Mouse (Mus musculus): Measurements from ENCODE around the gene Coro1a. TPM values are rescaled to one million over a fixed set of nuclear protein-coding genes. Genes with fewer than 3 reads are reported as not detected.

Gene Coro1a
- polyA plus RNA-seq, 1 experiment from 2014 or later, result 107 TPM

Other genes with a start within 250 kb of the Coro1a start
- 2.1 and 11.5 TPM in 2 replicates for gene Atp2a1, start 244.7 kb downstream of the Coro1a start, polyA plus RNA-seq (2015; fragmentation: Nextera tagmentation; extraction: Ambion mirVana)
- gene Sh2b1, start 232.4 kb downstream of the Coro1a start, polyA plus RNA-seq (2015; fragmentation: Nextera tagmentation; extraction: Ambion mirVana), result 60.2 and 62.3 TPM in 2 replicates
- gene Tufm, start 220.4 kb downstream of the Coro1a start, polyA plus RNA-seq (2015; fragmentation: Nextera tagmentation; extraction: Ambion mirVana), result 122 and 144 TPM in 2 replicates
- 68.2 and 83.1 TPM in 2 replicates for gene Atxn2l, start 204.3 kb downstream of the Coro1a start, polyA plus RNA-seq (2015; fragmentation: Nextera tagmentation; extraction: Ambion mirVana)
- gene Eif3c, start 141.4 kb downstream of the Coro1a start, polyA plus RNA-seq (2015; fragmentation: Nextera tagmentation; extraction: Ambion mirVana), result 188 and 200 TPM in 2 replicates
- gene Apobr, start 122.8 kb downstream of the Coro1a start, polyA plus RNA-seq (2015; fragmentation: Nextera tagmentation; extraction: Ambion mirVana), result 0.29 and 0.95 TPM in 2 replicates
- 26.3 and 27.9 TPM in 2 replicates for gene Cln3, start 122.0 kb downstream of the Coro1a start, polyA plus RNA-seq (2015; fragmentation: Nextera tagmentation; extraction: Ambion mirVana)
- gene Il27, start 112.8 kb downstream of the Coro1a start, polyA plus RNA-seq (2015; fragmentation: Nextera tagmentation; extraction: Ambion mirVana), result not detected in 2 replicates
- gene Nupr1, start 76.9 kb downstream of the Coro1a start, polyA plus RNA-seq (2015; fragmentation: Nextera tagmentation; extraction: Ambion mirVana), result 7.1 and 9.6 TPM in 2 replicates
- 48.3 and 51.3 TPM in 2 replicates for gene Sgf29, start 58.5 kb downstream of the Coro1a start, polyA plus RNA-seq (2015; fragmentation: Nextera tagmentation; extraction: Ambion mirVana)
- 1.4 and 2.1 TPM in 2 replicates for gene Sult1a1, start 31.4 kb downstream of the Coro1a start, polyA plus RNA-seq (2015; fragmentation: Nextera tagmentation; extraction: Ambion mirVana)
- gene Bola2, start 12.4 kb downstream of the Coro1a start, polyA plus RNA-seq (2015; fragmentation: Nextera tagmentation; extraction: Ambion mirVana), result 109 and 143 TPM in 2 replicates
- gene Slx1b, start 12.0 kb downstream of the Coro1a start, polyA plus RNA-seq (2015; fragmentation: Nextera tagmentation; extraction: Ambion mirVana), result 16.2 and 20.5 TPM in 2 replicates
- 97.6 and 108 TPM in 2 replicates for gene Mapk3, start 51.8 kb upstream of the Coro1a start, polyA plus RNA-seq (2015; fragmentation: Nextera tagmentation; extraction: Ambion mirVana)
- 0.56 and 1.5 TPM in 2 replicates for gene Gdpd3, start 58.5 kb upstream of the Coro1a start, polyA plus RNA-seq (2015; fragmentation: Nextera tagmentation; extraction: Ambion mirVana)
- gene Ypel3, start 69.2 kb upstream of the Coro1a start, polyA plus RNA-seq (2015; fragmentation: Nextera tagmentation; extraction: Ambion mirVana), result 204 and 215 TPM in 2 replicates
- 0.25 and 0.66 TPM in 2 replicates for gene Tbx6, start 73.7 kb upstream of the Coro1a start, polyA plus RNA-seq (2015; fragmentation: Nextera tagmentation; extraction: Ambion mirVana)
- gene Ppp4c, start 84.7 kb upstream of the Coro1a start, polyA plus RNA-seq (2015; fragmentation: Nextera tagmentation; extraction: Ambion mirVana), result 216 and 230 TPM in 2 replicates
- gene Fam57b, start 89.9 kb upstream of the Coro1a start, polyA plus RNA-seq (2015; fragmentation: Nextera tagmentation; extraction: Ambion mirVana), result 36.8 and 40.6 TPM in 2 replicates
- not detected in 2 replicates for gene 4930451I11Rik, start 123.9 kb upstream of the Coro1a start, polyA plus RNA-seq (2015; fragmentation: Nextera tagmentation; extraction: Ambion mirVana)
- gene Doc2a, start 139.6 kb upstream of the Coro1a start, polyA plus RNA-seq (2015; fragmentation: Nextera tagmentation; extraction: Ambion mirVana), result 8.2 and 9.5 TPM in 2 replicates
- gene Hirip3, start 154.2 kb upstream of the Coro1a start, polyA plus RNA-seq (2015; fragmentation: Nextera tagmentation; extraction: Ambion mirVana), result 19.0 and 19.9 TPM in 2 replicates
- 74.3 and 79.1 TPM in 2 replicates for gene Ino80e, start 154.6 kb upstream of the Coro1a start, polyA plus RNA-seq (2015; fragmentation: Nextera tagmentation; extraction: Ambion mirVana)
- gene Taok2, start 176.9 kb upstream of the Coro1a start, polyA plus RNA-seq (2015; fragmentation: Nextera tagmentation; extraction: Ambion mirVana), result 48.7 and 50.5 TPM in 2 replicates
- 25.3 and 25.7 TPM in 2 replicates for gene Tmem219, start 215.1 kb upstream of the Coro1a start, polyA plus RNA-seq (2015; fragmentation: Nextera tagmentation; extraction: Ambion mirVana)
- 94.3 and 99.3 TPM in 2 replicates for gene Kctd13, start 221.1 kb upstream of the Coro1a start, polyA plus RNA-seq (2015; fragmentation: Nextera tagmentation; extraction: Ambion mirVana)
- 5.6 and 6.6 TPM in 2 replicates for gene Asphd1, start 241.8 kb upstream of the Coro1a start, polyA plus RNA-seq (2015; fragmentation: Nextera tagmentation; extraction: Ambion mirVana)
- gene Sez6l2, start 242.8 kb upstream of the Coro1a start, polyA plus RNA-seq (2015; fragmentation: Nextera tagmentation; extraction: Ambion mirVana), result 34.7 and 35.1 TPM in 2 replicates

Data from neural tube, embryonic 13.5 days (tissue).